Mouse (Mus musculus): ENCODE results near the gene Zfp385c.
A peak's percentile ranks its signal among the peaks of the same experiment; 100 is the strongest.

Gene Zfp385c

GRCm38 (mm10) chr11:100718462-100718861, 26.2 kb upstream of the Zfp385c start:
- no peak for DNase-seq (ENCODE audit: low read depth, low spot score)

GRCm38 (mm10) chr11:100716649-100717048, 24.4 kb upstream of the Zfp385c start:
- no peak for DNase-seq (ENCODE audit: low read depth, low spot score)

- no peak for DNase-seq (ENCODE audit: low read depth, low spot score)
Observed at GRCm38 (mm10) chr11:100714948-100715347, 22.7 kb upstream of the Zfp385c start.

GRCm38 (mm10) chr11:100714534-100714915, 22.3 kb upstream of the Zfp385c start:
- peak; percentile 78 for DNase-seq (ENCODE audit: low read depth, low spot score)

- peak; percentile 84 for DNase-seq (ENCODE audit: low read depth, low spot score)
Observed at GRCm38 (mm10) chr11:100713735-100714533, 21.7 kb upstream of the Zfp385c start, which contains the start of gene Hspb9. TSS of gene Hspb9 (plus strand) at chr11:100713850.

- DNase-seq (ENCODE audit: low read depth, low spot score): no peak
Observed at GRCm38 (mm10) chr11:100713174-100713573, 20.9 kb upstream of the Zfp385c start.

GRCm38 (mm10) chr11:100711783-100712615, 19.7 kb upstream of the Zfp385c start, which contains the start of gene Kat2a:
TSS of gene Kat2a (minus strand) at chr11:100712465.
- peak; percentile 70 for DNase-seq (ENCODE audit: low read depth, low spot score)

- no peak for DNase-seq (ENCODE audit: low read depth, low spot score)
Observed at GRCm38 (mm10) chr11:100710977-100711376, 18.7 kb upstream of the Zfp385c start.

GRCm38 (mm10) chr11:100710528-100710927, 18.3 kb upstream of the Zfp385c start:
- DNase-seq (ENCODE audit: low read depth, low spot score): no peak

GRCm38 (mm10) chr11:100709201-100709810, 17.1 kb upstream of the Zfp385c start:
- no peak for DNase-seq (ENCODE audit: low read depth, low spot score)

GRCm38 (mm10) chr11:100705095-100705747, 13.0 kb upstream of the Zfp385c start:
- no peak for DNase-seq (ENCODE audit: low read depth, low spot score)

- peak; percentile 79 for DNase-seq (ENCODE audit: low read depth, low spot score)
Observed at GRCm38 (mm10) chr11:100703851-100704531, 11.7 kb upstream of the Zfp385c start, which contains the start of gene Dhx58. TSS of gene Dhx58 (minus strand) at chr11:100704271.

GRCm38 (mm10) chr11:100703366-100703765, 11.1 kb upstream of the Zfp385c start:
- DNase-seq (ENCODE audit: low read depth, low spot score): peak; percentile 45

- peak; percentile 46 for DNase-seq (ENCODE audit: low read depth, low spot score)
Observed at GRCm38 (mm10) chr11:100702906-100703305, 10.7 kb upstream of the Zfp385c start.

- DNase-seq (ENCODE audit: low read depth, low spot score): peak; percentile 84
Observed at GRCm38 (mm10) chr11:100702081-100702851, 10.0 kb upstream of the Zfp385c start.

- DNase-seq (ENCODE audit: low read depth, low spot score): no peak
Observed at GRCm38 (mm10) chr11:100701301-100701700, 9.0 kb upstream of the Zfp385c start.

- DNase-seq (ENCODE audit: low read depth, low spot score): no peak
Observed at GRCm38 (mm10) chr11:100700710-100701109, 8.5 kb upstream of the Zfp385c start.

- no peak for DNase-seq (ENCODE audit: low read depth, low spot score)
Observed at GRCm38 (mm10) chr11:100697921-100698320, 5.7 kb upstream of the Zfp385c start.

GRCm38 (mm10) chr11:100694926-100695325, 2.7 kb upstream of the Zfp385c start:
- DNase-seq (ENCODE audit: low read depth, low spot score): peak; percentile 57

- DNase-seq (ENCODE audit: low read depth, low spot score): no peak
Observed at GRCm38 (mm10) chr11:100693154-100693553, 899 bp upstream of the Zfp385c start.
